In genomic region chr11:63990311-63990710, GRCm38 (mm10) we compare ENCODE assay signal across 18 mouse cellular contexts.
"Had no signal": no experiment of that assay in that cellular context is flagged by ENCODE, and none has a peak within 500 bp of the region (broad histone marks: within the 10 kb centered on the region; RNA-seq: fewer than 3 reads in every experiment).

No protein-coding gene starts in this region.

- H3K4me2 ChIP-seq: liver, embryonic 11.5 days; liver, embryonic 13.5 days; liver, embryonic 15.5 days; lung, embryonic 15.5 days; midbrain, embryonic 12.5 days; neural tube, embryonic 12.5 days; stomach, embryonic 15.5 days had no signal

- ATAC-seq: liver, postnatal 0 days; midbrain, embryonic 16.5 days had no signal

- H3K4me3 ChIP-seq: liver, embryonic 13.5 days; liver, embryonic 15.5 days; lung, embryonic 15.5 days; midbrain, embryonic 10.5 days; midbrain, embryonic 12.5 days; myocyte; neural tube, embryonic 12.5 days; stomach, embryonic 15.5 days had no signal

- DNase-seq: liver, embryonic 13.5 days; liver, postnatal 0 days; lung, adult 2 months; lung, postnatal 10 days; lung, postnatal 4 days; midbrain, embryonic 14.5 days; right cerebral cortex, postnatal 14 days; thymus, postnatal 25 days had no signal

- H3K9ac ChIP-seq: liver, embryonic 13.5 days; liver, embryonic 15.5 days; liver, postnatal 0 days; lung, embryonic 15.5 days; midbrain, embryonic 12.5 days; neural tube, embryonic 12.5 days; stomach, embryonic 15.5 days had no signal

- H3K4me1 ChIP-seq: liver, embryonic 13.5 days; neural tube, embryonic 12.5 days; stomach, embryonic 15.5 days had no signal

- H3K36me3 ChIP-seq: liver, embryonic 13.5 days; lung, embryonic 15.5 days; midbrain, embryonic 12.5 days; neural tube, embryonic 12.5 days; stomach, embryonic 15.5 days had no signal

- H3K27ac ChIP-seq: liver, embryonic 13.5 days; liver, embryonic 15.5 days; lung, embryonic 15.5 days; midbrain, embryonic 10.5 days; midbrain, embryonic 12.5 days; neural tube, embryonic 12.5 days; stomach, embryonic 15.5 days; stomach, postnatal 0 days had no signal

- H3K27me3 ChIP-seq: liver, embryonic 13.5 days; liver, embryonic 15.5 days; lung, embryonic 15.5 days; midbrain, embryonic 12.5 days; neural tube, embryonic 12.5 days had no signal

- H3K9me3 ChIP-seq: liver, embryonic 13.5 days; liver, embryonic 15.5 days; lung, embryonic 15.5 days; midbrain, embryonic 10.5 days; midbrain, embryonic 12.5 days; neural tube, embryonic 12.5 days; stomach, embryonic 15.5 days had no signal
